Mouse (Mus musculus): ENCODE data around the gene Pdcd6. TPM values are rescaled to one million over a fixed set of nuclear protein-coding genes. Genes with fewer than 3 reads are reported as not detected.

Gene Pdcd6
- polyA plus RNA-seq, 1 experiment, result 78.3 TPM

- under 1% methylated on average over 27 of the region's 27 CpGs for WGBS
- peak; percentile 14 for DNase-seq
- TF ChIP-seq CTCF (IDR thresholded peaks at IDR 0.05; ENCODE audit: insufficient read depth, low read length) (no peak), POLR2A (IDR thresholded peaks at IDR 0.05; ENCODE audit: borderline replicate concordance, extremely low read depth, low read depth, low read length) (no peak)
Observed at GRCm38 (mm10) chr13:74292167-74292566, 25.2 kb downstream of the Pdcd6 start, which contains the start of gene Ahrr. Ahrr (minus strand) TSS chr13:74292331.

GRCm38 (mm10) chr13:74289646-74290045 lies 27.7 kb downstream of the Pdcd6 start:
- Histone ChIP-seq H3K4me3 (replicated peaks; ENCODE audit: extremely low read depth, low read depth, low read length) (no peak overlapping the region), H3K4me1 (ENCODE audit: control insufficient read depth, insufficient read depth, low read length) (no peaks in the 10 kb centered on the region)
- no peak for TF ChIP-seq CTCF (IDR thresholded peaks at IDR 0.05; ENCODE audit: insufficient read depth, low read length)
- no peak for TF ChIP-seq POLR2A (IDR thresholded peaks at IDR 0.05; ENCODE audit: borderline replicate concordance, extremely low read depth, low read depth, low read length)
- 66% methylated on average over 5 of the region's 5 CpGs for WGBS
- DNase-seq, result no peak

More at GRCm38 (mm10) chr13:74292167-74292566, 25.2 kb downstream of the Pdcd6 start, which contains the start of gene Ahrr:
- H3K4me3 ChIP-seq (replicated peaks; ENCODE audit: extremely low read depth, low read depth, low read length), result no peak within 1 kb of the TSS
- no peaks in the 10 kb centered on the region for H3K4me1 ChIP-seq (ENCODE audit: control insufficient read depth, insufficient read depth, low read length)

- H3K4me3 ChIP-seq (replicated peaks; ENCODE audit: extremely low read depth, low read depth, low read length), result no peak overlapping the region
- no peaks in the 10 kb centered on the region for H3K4me1 ChIP-seq (ENCODE audit: control insufficient read depth, insufficient read depth, low read length)
- TF ChIP-seq CTCF (IDR thresholded peaks at IDR 0.05; ENCODE audit: insufficient read depth, low read length) (no peak), POLR2A (IDR thresholded peaks at IDR 0.05; ENCODE audit: borderline replicate concordance, extremely low read depth, low read depth, low read length) (no peak)
- WGBS, result 76% methylated on average over 1 of the region's 2 CpGs
- no peak for DNase-seq
Observed at GRCm38 (mm10) chr13:74282299-74282698, 35.1 kb downstream of the Pdcd6 start.

DNA sequence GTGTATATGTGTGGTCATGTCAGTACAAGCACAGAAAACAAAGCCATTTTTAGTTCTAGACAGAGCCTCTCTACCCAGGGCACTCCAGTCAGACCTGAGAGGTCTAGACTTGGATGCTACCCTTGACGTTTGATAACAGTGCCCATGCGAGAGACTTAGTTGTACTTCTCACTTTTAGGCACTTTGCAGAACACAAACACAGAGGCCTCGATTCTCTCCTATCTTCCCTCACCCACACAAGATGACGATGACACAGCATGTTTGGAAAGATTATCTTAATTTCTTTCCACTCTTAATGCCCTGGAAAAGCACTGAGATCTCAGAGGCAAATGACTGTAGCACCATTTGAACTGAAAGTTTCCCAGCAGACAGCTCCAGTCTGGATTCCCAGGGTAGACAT lies 41.7 kb downstream of the Pdcd6 start:
- WGBS, result 56% methylated on average over 4 of the region's 4 CpGs
- TF ChIP-seq CTCF (IDR thresholded peaks at IDR 0.05; ENCODE audit: insufficient read depth, low read length) (no peak), POLR2A (IDR thresholded peaks at IDR 0.05; ENCODE audit: borderline replicate concordance, extremely low read depth, low read depth, low read length) (no peak)
- H3K4me3 ChIP-seq (replicated peaks; ENCODE audit: extremely low read depth, low read depth, low read length), result no peak overlapping the region
- H3K4me1 ChIP-seq (ENCODE audit: control insufficient read depth, insufficient read depth, low read length), result no peaks in the 10 kb centered on the region
- no peak for DNase-seq

GRCm38 (mm10) chr13:74260231-74260992 lies 57.0 kb downstream of the Pdcd6 start:
- Histone ChIP-seq H3K4me1 (ENCODE audit: control insufficient read depth, insufficient read depth, low read length) (peaks cover 3% of the 10 kb centered on the region; the same call in 1 of the 2 replicates), H3K4me3 (replicated peaks; ENCODE audit: extremely low read depth, low read depth, low read length) (peak overlapping the region; percentile 55)
- DNase-seq, result peak; percentile 27
- TF ChIP-seq CTCF (IDR thresholded peaks at IDR 0.05; ENCODE audit: insufficient read depth, low read length) (no peak), POLR2A (IDR thresholded peaks at IDR 0.05; ENCODE audit: borderline replicate concordance, extremely low read depth, low read depth, low read length) (no peak)
- WGBS, result 5% methylated on average over 10 of the region's 10 CpGs

- peaks cover 3% of the 10 kb centered on the region; the same call in 1 of the 2 replicates for H3K4me1 ChIP-seq (ENCODE audit: control insufficient read depth, insufficient read depth, low read length)
- TF ChIP-seq CTCF (IDR thresholded peaks at IDR 0.05; ENCODE audit: insufficient read depth, low read length), result no peak
- TF ChIP-seq POLR2A (IDR thresholded peaks at IDR 0.05; ENCODE audit: borderline replicate concordance, extremely low read depth, low read depth, low read length), result no peak
- peak; percentile 40 for DNase-seq
- 5% methylated on average over 35 of the region's 35 CpGs for WGBS
- H3K4me3 ChIP-seq (replicated peaks; ENCODE audit: extremely low read depth, low read depth, low read length), result peak overlapping the region; percentile 55
Observed at GRCm38 (mm10) chr13:74259460-74260230, 57.7 kb downstream of the Pdcd6 start.

Other genes with a start within 250 kb of the Pdcd6 start
- 0.34 and 0.96 TPM in 2 replicates for gene Slc9a3, start 196.1 kb downstream of the Pdcd6 start, polyA plus RNA-seq (2012; rRNA removed)
- gene Exoc3, start 108.8 kb downstream of the Pdcd6 start, polyA plus RNA-seq (2012; rRNA removed), result 22.5 and 30.2 TPM in 2 replicates
- gene Ahrr, start 25.2 kb downstream of the Pdcd6 start, polyA plus RNA-seq (2012; rRNA removed), result 0.34 and 0.40 TPM in 2 replicates
- 65.4 and 101 TPM in 2 replicates for gene Sdha, start 32.7 kb upstream of the Pdcd6 start, polyA plus RNA-seq (2012; rRNA removed)
- 2.1 and 3.4 TPM in 2 replicates for gene Ccdc127, start 32.7 kb upstream of the Pdcd6 start, polyA plus RNA-seq (2012; rRNA removed)
- 1.2 and 3.7 TPM in 2 replicates for gene Lrrc14b, start 46.4 kb upstream of the Pdcd6 start, polyA plus RNA-seq (2012; rRNA removed)
- gene Zfp72, start 73.3 kb upstream of the Pdcd6 start, polyA plus RNA-seq (2012; rRNA removed), result 0.19 and 0.39 TPM in 2 replicates
- 24.2 and 28.6 TPM in 2 replicates for gene Ftl1-ps1, start 82.1 kb upstream of the Pdcd6 start, polyA plus RNA-seq (2012; rRNA removed)
- 0.87 and 0.96 TPM in 2 replicates for gene Zfp825, start 176.4 kb upstream of the Pdcd6 start, polyA plus RNA-seq (2012; rRNA removed)